Mouse (Mus musculus) frontal cortex, adult (tissue): ENCODE measurements at regions not wholly inside any gene's neighbourhood (a gene's known extent, or its start where the extent isn't known, plus 50 kb on each side); places are given as distances from the start of the nearest gene placed in this dataset.
"Not testable (repeated sequence)": the region's sequence is repeated elsewhere in the genome, so short reads cannot be mapped to it uniquely, and the experiment has no call there.

Experiments
- ATAC-seq: cut with Nextera tagmentation; 2 replicates; pipeline ENCODE4 v1.9.2; 2017; ENCODE audit warnings: mild to moderate bottlenecking, moderate library complexity, mixed read lengths; ENCODE audit not compliant: low TSS enrichment

DNA sequence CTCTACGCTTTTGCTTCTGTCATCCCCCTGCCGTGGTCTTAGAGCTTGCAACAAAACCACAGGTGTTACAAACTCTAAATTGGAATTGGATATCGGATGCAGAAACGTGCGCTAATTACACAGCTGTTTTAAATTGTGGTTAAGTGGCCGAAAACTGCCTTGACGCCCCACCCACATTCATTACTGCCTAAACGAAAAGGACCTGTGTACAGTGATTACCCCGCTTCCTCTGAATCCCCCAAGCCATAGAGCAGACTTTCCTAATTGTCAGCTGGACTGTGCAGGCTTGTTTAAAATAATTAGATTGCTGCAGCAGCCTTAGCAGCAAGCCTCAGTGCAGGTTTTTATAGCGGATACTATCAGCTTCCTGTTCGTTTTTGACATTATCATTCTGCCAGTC, 94.7 kb downstream of the Cxxc4 start:
- ATAC-seq: peak; percentile 64

DNA sequence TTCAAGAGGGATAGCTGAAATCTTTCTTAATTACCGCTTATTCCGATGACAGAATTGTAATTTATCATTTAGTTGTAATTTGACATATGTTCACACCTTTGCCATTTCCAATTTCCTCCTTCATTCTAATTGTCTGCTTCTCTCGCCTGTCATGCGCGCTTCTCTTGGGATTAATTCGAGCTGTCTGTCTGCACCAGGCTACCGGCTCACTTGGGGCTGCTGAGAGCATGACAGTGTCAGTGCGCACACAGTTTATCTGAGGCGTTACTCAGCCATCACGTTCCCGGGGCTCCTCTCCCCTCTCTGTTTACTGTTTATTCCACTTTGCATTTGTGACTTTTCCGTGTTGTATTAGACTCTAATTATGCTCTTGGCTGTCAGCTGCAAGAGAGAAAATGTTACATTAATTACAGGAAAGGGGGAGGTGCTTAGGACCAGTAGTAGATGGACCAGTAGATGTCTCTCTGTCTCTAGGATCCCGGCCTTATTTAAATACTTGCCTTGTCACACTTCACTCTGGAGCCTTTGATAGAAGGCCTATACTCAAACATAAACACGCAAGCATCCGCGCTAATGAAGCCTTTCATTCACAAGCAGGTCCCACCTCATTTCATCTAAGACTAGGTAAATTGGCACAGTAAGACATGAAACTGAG, 95.3 kb downstream of the Cxxc4 start:
- peak; percentile 79 for ATAC-seq

DNA sequence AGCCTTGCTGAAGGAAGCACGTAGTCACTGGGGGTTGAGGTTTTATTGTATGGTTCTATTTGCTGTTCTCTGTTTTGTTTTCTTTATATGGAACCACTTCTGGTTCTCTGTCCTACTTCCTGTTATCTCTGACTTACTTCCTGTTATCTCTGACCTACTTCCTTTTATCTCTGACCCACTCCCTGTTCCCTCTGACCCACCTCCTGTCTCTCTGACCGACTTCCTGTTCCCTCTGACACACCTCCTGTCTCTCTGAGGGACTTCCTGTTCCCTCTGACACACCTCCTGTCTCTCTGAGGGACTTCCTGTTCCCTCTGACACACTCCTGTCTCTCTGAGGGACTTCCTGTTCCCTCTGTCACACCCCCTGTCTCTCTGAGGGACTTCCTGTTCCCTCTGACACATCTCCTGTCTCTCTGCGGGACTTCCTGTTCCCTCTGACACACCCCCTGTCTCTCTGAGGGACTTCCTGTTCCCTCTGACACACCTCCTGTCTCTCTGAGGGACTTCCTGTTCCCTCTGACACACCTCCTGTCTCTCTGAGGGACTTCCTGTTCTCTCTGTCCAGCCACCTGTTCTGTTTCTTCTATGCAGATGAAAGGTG, 102.9 kb downstream of the Cxxc4 start:
- not testable (repeated sequence) for ATAC-seq

DNA sequence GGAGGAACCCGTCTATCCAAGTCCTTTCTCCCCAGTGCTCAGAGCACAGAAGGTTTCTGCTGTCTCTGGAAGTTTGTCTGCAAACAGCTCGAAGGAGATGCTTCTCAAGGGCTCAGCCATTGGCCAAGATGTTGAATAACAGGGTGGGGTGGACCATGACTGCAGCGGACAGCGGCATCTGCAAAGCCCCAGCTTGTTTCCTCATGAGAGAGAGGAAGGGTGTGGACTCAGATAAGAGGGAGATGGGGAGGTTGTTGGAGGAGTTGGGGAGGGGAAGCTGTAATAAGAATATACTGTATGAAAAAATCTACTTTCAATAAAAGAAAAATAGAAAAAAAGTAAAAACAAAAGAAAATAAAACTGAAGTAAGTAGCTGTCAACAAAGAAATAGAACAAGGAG, 129.7 kb downstream of the Cxxc4 start:
- ATAC-seq: no peak

DNA sequence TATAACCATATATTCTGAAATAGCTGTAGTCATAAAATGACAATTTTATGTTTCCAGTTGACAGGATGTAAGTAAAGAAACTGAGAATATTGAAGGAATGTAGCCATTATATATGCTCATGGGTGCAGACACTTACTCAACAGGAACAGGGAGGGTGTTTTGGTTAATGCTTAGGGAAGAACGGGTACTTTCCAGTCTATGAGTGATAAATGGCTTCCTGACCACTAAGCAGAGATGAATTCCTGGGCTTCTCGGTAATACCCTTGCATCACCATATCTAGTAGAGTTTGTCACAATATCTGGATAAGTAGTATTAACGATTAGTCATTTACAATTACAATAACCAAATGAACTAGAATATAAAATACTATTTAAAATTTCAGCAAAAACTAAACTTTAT, 130.5 kb downstream of the Cxxc4 start:
- no peak for ATAC-seq

DNA sequence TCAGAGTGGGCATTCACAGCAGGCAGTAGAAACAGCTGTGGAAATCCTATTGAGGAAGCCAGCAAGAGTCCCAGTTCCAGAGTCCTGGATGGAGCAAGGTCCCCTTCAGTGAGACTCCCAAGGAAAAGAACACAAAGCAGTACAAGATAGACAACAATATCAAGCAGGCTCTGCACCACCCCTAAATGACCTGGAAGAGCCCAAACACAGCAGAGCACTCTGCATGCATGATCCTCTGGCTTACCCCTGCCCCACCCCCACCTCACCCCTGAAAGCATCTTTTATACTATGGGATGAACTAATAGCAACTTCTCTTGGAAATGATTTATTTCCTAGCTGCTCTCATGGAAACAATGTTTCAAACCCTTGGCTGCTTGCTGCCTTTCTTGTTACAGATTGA, 132.3 kb downstream of the Cxxc4 start:
- ATAC-seq: no peak

DNA sequence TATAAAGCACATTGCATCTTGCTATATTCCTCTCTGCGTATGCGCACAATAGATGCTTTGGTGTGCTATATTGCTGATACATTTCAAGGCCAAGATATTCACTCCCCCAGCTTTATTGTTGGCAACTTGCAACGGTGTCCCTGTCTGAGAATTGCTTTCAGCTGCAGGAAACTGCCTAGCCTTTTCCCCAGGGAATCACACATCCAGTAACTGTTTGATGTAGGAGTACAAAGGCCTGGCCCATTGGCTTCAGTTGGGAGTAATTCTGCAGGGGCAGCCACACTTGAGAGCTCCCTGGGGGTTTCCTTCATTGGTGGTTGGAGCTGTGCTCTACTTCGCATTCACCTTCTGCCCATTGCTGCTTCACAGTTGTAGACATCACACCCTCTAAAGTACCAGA, 132.8 kb downstream of the Cxxc4 start:
- ATAC-seq: no peak

DNA sequence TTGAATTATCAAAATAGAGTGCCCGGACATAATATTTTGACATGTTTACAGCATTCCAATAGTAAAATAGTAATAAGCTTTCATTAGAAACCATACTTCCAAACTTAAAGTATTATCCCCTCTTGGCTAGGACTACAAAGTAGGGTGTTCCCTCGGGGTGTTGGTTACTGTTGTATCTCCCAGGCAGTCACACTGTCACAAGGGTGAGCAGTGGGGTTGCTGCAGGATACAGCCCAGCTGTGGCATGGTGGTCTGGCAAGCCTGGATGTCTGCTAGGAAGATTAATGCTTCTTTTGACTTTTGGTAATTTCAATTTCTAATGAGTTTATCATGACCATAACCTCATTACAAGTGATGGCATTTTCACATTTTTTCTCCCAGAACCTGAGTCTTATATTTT, 143.3 kb downstream of the Cxxc4 start:
- ATAC-seq: no peak

DNA sequence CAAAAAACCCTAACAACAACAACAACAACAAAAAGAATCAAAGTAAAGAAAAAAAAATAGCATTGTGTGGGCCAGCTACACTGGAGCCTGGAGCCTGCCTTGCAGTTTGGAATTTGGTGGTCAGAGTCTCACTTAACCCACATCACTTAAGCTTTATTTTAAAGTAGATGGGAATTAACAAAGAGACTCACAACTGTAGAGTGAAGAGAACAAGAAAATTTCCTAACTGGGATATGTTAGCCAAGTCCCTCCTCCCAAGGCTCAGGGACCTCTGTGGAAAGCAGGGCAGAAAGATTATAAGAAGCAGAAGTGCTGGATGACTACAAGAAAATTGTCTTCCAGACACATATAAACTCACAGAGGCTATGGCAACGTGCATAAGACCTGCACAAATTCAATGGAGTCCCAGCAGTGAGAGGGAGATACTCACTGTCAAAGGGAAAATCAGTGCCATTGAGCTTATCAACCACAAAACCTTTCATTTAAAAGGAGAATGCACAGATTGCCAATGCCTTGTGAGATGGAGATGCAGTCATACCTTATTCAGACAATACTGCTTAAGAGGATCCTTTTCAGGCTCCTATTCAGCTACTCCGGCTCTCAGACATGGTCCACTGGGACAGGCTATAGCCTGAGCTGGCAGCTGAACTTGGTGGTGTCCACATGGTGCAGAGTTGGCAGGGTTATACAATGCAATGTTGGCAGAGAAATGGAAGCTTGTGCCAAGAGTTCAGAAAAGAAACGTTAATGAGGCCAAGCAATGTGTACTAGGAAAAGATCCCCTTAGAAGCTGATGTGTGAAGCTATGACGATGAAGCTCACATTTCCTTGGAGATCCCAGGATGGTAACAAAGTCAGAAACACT, 154.4 kb downstream of the Cxxc4 start:
- peak; percentile 65; the same call in 1 of the 2 replicates for ATAC-seq

DNA sequence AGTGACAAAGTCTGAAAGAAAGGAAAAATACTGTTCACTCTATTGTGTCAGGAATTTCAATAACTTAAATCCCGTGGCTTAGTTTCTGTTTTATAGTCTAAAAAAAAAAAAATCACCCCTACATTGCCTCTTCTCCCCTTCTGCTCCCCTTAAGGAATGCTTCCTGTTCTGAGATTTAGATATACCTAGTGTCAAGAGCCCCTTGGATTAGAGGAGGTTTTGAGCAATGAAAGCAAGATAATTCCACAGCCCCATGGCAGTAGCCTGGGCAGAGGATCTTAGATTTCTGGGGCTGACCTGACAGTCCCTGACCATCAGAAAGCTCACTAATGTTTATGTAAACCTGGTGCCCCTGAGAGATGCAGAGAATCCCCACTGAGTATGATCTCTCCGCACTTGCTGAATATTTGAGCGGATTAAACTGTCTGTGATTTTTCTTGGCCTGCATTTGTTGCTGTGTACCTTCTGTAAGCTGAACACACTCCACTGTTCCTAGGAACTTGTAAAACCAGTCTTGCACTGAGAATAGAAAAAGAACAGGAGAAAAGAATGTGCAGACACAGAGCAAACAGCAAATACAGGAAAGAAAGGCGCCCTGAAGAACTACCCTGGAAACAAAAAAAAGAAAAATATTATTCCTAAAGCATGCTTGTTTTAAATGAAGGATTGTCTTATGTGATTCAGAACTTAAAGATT, 164.3 kb downstream of the Cxxc4 start:
- no peak for ATAC-seq

DNA sequence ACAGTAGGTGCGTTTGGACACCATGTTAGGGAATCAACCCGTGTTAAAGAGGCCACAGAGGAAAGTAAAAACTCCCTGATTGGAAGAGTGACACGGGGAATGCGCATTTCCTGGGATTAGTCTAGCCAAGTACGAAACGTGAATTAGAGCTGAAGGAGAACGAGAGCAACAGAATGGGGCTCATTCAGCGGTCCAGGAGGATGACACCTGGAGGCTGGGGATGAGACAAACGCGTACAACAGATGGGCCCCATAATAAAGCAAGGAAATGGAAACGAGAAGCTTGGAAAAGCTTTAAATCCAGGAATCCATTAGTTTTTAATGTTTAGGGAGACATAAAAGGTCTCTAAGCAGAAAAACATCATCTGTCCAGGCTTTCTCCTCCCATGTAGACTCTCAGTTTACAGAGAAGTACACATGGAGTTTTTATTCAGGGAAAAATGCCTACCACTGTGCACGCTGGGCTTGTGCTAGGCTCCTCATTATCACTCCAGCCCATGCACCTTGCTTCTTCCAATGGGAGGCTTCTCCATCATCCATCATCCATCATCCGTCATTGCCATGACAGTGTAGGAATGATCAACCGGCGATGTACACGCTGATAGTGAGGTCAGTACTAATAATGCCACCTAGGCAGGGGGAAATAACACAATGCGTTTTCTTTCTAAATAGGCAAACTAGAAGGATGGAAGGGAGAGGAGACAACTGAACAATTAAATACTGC, 179.5 kb downstream of the Cxxc4 start:
- no peak for ATAC-seq

DNA sequence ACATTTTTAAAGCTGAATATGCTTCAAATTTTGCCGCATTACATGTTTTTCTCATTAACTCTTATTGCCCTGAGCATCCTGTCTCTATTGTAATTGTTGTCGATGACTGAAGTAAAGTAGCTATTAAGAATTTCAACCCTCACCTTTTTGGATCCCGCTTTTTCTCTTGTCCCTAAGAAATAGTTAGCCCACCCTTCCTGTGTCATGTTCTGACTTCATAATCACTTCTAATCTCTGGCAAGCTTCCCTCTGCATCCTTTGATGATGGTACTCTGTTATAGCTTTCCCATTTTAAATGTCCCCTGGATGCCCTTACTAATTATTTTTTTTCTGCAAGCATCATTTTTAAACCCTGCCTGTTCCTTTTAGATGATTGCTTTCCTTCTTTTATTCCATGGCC, 191.3 kb downstream of the Cxxc4 start:
- no peak for ATAC-seq

DNA sequence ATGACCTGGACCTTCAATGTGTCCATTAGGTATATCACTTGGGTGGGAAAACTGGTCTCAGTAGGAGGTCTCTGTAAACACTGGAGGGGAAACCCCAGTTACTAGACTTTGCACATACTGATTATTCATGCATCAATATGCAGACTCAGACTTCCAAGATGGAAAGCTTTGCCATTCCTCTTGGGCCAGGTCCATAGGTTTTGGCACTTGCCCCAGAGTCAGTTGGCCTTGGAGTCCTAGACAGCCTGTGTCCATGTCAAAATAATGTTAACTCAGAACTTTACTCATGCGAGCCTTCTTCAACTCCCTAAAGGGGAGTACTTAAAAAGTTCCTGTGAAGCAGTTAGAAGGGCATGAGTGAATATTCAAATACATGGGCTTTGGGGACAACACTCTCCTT, 230.3 kb downstream of the Cxxc4 start:
- no peak for ATAC-seq

DNA sequence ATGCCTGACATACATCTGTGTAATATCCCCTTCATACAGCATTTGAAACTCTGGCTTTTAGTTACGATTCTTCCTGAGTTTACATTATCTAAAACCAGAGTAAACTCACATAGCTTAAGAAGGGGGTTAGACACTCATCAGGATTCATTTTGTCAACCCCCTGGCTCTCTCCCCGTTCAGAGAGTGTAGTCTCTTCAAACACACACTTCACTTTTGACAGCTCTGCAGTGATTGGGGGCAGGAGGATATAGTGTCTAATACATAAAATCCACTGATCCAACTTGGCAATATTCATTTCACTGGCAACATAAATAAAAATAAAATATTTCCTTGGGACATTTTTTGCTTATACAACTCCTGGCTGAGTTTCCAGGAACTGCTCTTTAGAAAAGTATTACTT, 251.0 kb downstream of the Cxxc4 start:
- ATAC-seq: no peak

DNA sequence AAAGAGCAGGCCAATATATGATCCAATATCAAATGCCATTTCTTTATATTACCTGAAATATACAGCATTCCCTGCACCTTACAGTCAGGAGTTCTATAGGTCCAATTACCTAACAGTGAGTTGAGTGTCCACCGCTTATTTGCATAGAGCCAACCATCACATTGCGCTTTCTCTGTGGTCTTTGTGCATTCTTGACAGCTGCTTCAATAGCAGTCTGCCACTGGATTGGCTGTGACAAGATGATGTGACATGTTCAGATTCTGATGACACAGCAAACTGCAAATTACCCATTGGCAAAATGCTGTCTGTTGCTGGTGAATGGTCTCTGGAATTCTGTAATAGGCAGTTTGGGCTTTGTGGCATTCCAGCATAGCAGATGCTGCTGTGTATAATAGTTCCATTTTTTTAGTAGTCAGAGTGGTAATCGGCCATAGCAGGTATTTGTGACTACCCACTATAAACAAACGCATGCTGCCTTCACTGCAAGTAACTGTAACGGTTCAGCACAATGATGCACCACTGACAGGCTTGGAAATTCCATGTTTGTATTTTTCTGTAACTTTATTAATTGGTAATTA, 253.8 kb downstream of the Cxxc4 start:
- no peak for ATAC-seq

DNA sequence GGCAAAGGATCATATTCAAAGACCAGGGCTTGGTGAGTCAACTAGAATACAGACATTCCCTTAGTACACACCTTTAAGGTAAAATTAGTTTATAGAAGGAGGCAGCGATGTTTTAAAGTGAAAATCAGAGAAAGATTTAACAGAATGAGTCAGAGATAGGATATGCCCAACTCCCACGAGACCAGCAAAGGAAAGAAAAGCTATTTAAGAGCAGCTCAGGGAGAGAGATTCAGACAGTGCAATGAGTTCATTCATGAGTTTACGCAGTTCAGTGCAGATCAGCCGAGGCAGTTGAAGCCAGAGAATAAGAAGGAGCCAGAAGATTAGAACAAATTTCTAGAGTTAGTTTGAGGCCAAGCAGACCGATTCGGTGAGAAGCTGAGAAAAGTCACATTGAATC, 273.4 kb downstream of the Cxxc4 start:
- ATAC-seq: peak; percentile 67

DNA sequence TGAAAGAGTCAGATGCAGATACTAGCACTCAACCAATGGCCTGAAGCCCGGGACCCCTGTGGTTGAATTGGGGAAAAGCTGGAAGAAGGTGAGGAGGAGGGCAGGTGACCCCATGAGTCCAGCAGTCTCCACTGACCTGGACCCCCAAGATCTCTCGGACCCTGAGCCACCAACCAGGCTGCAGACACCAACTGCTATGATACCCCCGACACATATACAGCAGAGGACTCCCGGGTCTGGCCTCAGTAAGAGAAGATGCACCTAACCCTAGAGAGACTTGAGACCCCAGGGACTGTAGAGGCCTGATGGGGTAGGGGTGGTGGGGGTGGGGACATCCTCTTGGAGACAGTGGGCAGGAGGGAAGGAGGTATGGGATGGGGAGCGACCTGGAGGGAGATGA, 289.5 kb downstream of the Cxxc4 start:
- ATAC-seq: no peak

DNA sequence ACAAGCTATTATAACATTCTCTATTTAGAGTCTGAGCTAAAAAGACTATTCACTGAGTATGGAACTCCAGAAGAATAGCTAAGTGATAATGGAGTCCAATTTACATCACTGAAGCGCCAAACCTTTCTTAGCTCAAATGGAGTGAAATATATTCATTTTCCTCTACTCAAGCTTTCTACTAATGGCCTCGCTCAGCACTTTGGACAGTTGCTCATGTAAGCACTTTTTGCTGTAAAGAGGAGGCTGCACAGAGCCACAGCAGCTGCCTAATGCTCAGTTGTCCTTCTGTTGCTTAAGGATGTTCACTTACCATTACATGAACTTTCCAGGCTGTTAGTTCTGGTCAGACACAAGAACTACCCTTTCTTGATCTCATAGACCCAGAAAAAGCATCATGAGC, 268.7 kb upstream of the Tacr3 start:
- no peak for ATAC-seq

DNA sequence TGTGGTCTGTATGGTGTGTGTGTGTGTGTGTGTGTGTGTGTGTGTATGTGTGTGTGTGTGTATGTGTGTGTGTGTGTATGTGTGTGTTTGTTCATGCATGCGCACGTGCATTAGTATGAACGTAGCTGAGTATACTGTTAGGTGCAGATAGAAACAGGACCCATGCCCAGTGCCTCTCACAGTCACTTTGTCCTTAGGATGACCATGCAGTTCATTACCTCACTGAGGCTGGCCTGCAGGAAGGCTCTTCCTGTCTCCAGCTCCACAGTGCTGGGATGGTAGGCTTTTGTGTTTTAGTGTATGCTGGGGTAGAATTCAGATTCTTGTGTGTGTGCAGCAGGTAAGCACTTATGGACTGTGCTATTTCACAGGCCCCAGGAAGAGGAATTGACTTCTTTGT, 250.0 kb upstream of the Tacr3 start:
- ATAC-seq: no peak

DNA sequence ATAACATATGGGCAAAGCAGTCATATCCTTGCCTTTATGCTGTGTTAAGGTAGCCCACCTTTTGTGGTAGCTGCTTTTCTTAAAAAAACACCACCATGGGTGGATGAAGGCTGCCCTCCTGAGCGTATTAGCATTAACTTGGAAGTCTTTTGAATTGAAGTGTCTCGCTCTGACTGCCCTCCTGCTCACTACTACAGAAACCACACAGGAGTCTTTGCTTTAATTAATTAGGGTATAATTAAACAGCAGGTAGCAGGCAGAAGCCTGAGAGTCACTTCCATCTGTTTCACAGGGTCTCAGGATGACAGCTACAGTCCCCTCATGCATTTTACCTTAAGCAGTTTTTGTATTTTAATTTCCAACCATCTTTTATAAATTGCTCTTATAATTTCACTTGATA, 240.2 kb upstream of the Tacr3 start:
- ATAC-seq: no peak

DNA sequence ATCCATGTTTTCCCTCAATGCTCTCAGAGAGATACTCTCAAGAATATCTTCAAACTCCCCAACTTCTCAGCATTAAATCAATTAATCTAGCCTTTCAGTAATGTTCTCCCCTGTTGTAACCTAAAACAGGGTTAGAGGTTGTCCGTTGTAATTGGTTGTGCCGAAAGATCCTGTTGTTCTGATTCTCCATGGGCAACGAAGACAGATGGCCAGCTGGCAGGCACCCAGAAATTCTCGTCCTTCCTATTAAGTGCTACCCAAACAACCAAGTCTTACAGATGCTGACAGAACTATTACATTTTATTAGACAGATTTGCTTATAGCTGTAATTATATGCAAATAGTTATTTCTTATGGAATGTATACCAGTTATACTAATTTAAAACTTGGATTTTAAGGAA, 225.9 kb upstream of the Tacr3 start:
- no peak for ATAC-seq
